Mouse (Mus musculus) kidney, adult 11 months (tissue): ENCODE measurements around the gene Ankrd13d.

Source experiments
- DNase-seq: peaks from one replicate; pipeline ENCODE4 v3.0.0; 2022

The Ankrd13d gene

GRCm38 (mm10) chr19:4282898-4283553 lies at the start of gene Ankrd13d:
TSS of gene Ankrd13d (minus strand) at chr19:4283137.
- DNase-seq: peak; percentile 85

GRCm38 (mm10) chr19:4332653-4333052 lies 49.7 kb upstream of the Ankrd13d start:
- peak; percentile 61 for DNase-seq

GRCm38 (mm10) chr19:4331273-4331672 lies 48.3 kb upstream of the Ankrd13d start:
- DNase-seq: no peak

- no peak for DNase-seq
Measured at GRCm38 (mm10) chr19:4330603-4331002, 47.7 kb upstream of the Ankrd13d start.

- DNase-seq: no peak
Measured at GRCm38 (mm10) chr19:4328737-4329304, 45.9 kb upstream of the Ankrd13d start.

- DNase-seq: no peak
Measured at GRCm38 (mm10) chr19:4326881-4327280, 43.9 kb upstream of the Ankrd13d start.

GRCm38 (mm10) chr19:4326106-4326505 lies 43.2 kb upstream of the Ankrd13d start:
- peak; percentile 49 for DNase-seq

GRCm38 (mm10) chr19:4322134-4322533 lies 39.2 kb upstream of the Ankrd13d start:
- DNase-seq: no peak

- no peak for DNase-seq
Measured at GRCm38 (mm10) chr19:4321622-4322021, 38.7 kb upstream of the Ankrd13d start.

- DNase-seq: no peak
Measured at GRCm38 (mm10) chr19:4319272-4319671, 36.3 kb upstream of the Ankrd13d start.

GRCm38 (mm10) chr19:4317181-4317580 lies 34.2 kb upstream of the Ankrd13d start:
- no peak for DNase-seq

GRCm38 (mm10) chr19:4315223-4315944 lies 32.4 kb upstream of the Ankrd13d start:
- DNase-seq: peak; percentile 44

- DNase-seq: peak; percentile 55
Measured at GRCm38 (mm10) chr19:4309776-4310185, 26.8 kb upstream of the Ankrd13d start.

GRCm38 (mm10) chr19:4309302-4309701 lies 26.4 kb upstream of the Ankrd13d start:
- DNase-seq: no peak

- peak; percentile 67 for DNase-seq
Measured at GRCm38 (mm10) chr19:4306190-4306577, 23.2 kb upstream of the Ankrd13d start, which contains the start of gene Grk2. TSS of gene Grk2 (minus strand) at chr19:4306222.

GRCm38 (mm10) chr19:4305491-4306189 lies 22.7 kb upstream of the Ankrd13d start:
- no peak for DNase-seq

GRCm38 (mm10) chr19:4304871-4305321 lies 22.0 kb upstream of the Ankrd13d start:
- no peak for DNase-seq

- no peak for DNase-seq
Measured at GRCm38 (mm10) chr19:4304251-4304821, 21.4 kb upstream of the Ankrd13d start.

- no peak for DNase-seq
Measured at GRCm38 (mm10) chr19:4303640-4303995, 20.7 kb upstream of the Ankrd13d start.

GRCm38 (mm10) chr19:4302936-4303639 lies 20.2 kb upstream of the Ankrd13d start:
- no peak for DNase-seq

GRCm38 (mm10) chr19:4301735-4302651 lies 19.1 kb upstream of the Ankrd13d start:
- no peak for DNase-seq
